Mouse (Mus musculus) liver, embryonic 14.5 days (tissue): Measurements from ENCODE around the gene E2f2.

Experiments used
- CTCF ChIP-seq: IDR thresholded peaks from 2 replicates; pipeline ENCODE4 v1.5.1; 2016; ENCODE audit warnings: antibody characterized with exemption, low read depth, control low read depth
- EP300 ChIP-seq: IDR thresholded peaks from 2 replicates; pipeline ENCODE4 v1.6.1; 2016; ENCODE audit warnings: antibody characterized with exemption, low read depth

DNA sequence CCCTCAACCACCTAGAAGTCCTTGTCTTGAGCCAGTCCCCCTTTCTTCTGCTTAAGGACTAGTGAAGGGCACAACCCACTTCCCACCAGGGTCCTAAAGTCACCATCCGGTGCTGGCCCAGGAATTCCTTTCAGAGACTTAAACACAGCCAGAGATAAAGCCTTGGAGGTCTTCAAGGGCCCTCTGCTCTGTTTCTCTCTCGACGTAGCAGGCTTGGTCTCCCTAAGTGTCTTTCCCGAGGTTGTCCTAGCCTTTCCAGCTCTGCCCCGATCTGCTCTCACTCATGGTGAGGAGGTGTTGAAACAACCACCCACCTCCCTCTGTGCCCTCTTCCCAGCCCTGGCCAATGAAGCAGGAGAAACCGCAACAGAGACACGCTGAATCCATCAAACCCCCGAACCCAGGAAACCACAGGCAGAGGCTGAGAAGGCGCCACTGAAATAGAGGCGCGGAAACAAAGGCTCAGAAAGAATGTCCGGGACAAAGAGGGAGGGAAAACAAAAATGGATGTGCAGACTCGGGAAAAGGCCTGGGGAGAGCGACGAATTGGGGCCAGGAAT is 37.7 kb upstream of the E2f2 start:
- TF ChIP-seq EP300 (no peak), CTCF (no peak)
